Mouse (Mus musculus) c-Kit-negative CD71-positive TER-119-positive erythroid progenitor cells, embryonic 14.5 days (primary cell): ENCODE data around the gene Slco4a1.

ENCODE experiments used
- DNase-seq: peaks from one replicate; pipeline ENCODE4 v3.0.0-alpha.2; 2013; ENCODE audit warnings: low read depth, low spot score

The Slco4a1 gene

DNA sequence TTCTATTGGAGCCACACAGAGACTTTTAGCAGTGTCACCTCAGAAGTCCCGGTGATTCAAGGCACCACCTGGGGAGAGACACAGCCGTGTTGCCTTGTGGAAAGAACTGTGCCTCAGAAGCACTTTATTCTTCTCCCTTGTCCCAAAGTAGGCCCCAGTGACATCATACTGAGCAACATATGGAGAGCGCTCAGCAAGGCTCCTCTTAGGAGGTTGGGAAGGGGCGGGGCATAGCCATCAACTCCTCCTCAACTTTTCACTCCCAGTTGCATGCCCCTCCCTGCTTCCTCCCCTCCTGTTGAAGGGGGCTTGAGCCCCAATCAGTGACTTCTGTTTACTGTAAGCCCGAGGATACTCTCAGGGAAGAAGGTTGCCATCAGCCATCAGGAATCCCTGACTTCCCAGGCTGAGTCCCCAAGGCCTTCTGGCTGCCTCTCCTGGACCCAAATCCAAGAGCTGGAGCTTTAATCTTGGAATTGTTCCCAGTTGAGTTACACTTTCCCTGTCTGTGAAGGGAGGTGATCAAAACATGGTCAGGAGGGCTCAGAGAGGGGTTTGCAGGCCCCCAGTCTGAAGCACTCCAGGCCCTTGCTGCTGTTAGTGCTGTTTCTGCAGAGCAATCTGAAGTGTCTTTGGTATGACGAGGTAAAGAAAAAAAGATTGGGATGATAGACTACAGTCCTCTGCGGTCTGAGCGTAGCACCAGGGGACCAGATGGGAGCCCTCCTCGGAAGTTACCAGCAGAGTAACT, 45.3 kb downstream of the Slco4a1 start:
- DNase-seq: no peak

DNA sequence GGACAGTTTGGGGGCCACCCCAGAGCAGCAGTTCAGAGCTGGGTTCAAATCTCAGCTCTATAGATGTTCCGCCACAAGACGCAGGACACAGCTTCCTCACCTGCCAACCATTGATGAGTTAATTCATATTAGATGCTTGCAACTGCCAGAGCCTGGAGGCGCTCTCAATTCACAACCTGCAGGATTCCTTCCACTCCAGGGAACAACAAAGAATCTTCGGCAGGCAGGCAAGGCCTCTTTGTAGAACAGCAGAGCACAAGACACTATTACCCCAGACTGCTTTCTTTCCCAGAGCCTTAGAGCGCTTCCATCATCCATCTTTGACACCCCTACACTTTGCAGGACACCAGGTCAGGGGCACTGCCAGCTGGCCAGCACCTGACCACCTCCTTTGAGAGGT, 50.2 kb downstream of the Slco4a1 start:
- no peak for DNase-seq

DNA sequence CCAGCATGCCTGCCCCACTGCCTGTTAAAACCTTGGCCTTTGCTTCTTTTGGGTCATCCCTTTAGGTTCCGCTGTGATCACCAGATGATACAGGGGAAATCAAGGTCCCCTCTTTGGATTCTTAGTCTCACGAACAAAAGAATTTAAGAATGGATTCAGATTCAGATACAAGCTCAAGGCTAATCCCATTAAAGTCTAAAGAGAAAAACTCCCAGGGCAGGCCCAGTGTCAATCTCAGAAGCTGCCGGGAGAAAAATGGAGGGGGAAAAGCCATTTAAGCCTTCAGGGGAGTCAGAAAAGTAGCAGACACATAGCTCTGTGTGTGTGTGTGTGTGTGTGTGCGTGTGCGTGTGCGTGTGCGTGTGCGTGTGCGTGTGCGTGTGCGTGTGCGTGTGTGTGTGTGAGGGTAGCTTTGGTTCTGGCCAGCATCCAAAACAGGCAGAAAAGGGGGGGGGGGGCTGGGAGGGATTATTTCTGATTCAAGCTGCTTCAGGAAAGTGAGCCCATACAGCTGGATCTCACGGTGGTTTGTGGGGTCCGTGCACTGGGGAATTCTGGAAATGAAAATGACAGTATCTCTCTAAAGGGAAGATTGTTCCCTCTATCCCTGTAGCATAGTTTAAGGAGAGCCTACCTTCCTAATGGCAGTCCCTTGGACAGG, 52.5 kb downstream of the Slco4a1 start:
- no peak for DNase-seq

DNA sequence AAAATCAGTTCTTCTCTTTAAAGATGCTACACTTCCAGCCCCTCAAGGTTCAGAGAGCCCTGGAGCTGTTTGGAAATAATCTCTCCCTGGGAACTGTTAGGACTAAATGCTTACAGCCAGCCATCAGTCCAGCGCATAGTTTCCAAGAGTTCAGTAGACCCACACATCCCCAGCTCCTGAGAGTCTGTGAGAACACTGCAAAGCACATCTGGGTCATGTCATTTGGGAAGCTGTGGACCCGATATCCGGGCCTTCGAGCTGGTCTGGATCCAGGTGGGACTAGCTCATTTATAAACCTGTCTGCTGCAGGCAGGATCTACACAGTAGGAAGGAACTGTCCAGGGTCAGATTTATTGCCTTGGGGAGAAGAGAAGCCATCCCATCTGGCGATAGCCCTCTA, 54.8 kb downstream of the Slco4a1 start:
- no peak for DNase-seq

DNA sequence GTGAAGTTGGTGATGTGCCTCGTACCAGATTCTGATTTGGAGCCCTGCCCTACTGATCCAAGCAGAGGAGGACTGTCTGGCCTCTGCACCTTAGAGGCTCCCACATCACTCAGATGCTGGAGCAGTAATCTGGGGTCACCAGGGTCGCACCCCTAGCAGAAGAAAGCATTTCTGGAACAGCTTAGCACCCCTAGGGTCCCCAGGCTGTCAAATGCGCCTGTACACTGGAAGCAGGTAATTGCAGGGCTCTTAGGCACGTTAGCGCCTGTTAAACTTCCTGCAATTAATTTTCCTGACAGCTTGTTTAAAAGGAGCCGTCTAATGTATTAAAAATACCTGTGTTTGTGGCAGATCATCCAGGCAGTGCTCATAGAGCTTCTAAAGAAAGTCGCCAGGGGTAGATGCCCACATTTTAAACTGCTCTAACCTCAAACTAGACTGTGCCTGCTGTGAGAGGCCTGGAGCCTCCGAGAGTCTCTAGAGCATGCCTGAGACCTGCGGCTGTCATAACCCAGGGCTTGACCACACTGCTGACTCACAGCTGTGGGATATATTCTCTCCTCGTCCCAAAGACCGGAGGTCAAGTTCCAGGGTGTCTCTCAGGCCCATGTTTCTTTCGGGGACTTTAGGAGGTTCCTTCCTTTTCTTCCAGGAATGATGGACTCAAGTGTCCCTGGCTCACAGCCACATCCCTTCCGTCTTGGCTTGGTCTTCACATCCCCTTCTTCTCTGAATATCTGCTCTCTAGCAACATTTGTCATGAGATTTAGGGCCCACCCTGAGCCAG, 56.0 kb downstream of the Slco4a1 start:
- no peak for DNase-seq

DNA sequence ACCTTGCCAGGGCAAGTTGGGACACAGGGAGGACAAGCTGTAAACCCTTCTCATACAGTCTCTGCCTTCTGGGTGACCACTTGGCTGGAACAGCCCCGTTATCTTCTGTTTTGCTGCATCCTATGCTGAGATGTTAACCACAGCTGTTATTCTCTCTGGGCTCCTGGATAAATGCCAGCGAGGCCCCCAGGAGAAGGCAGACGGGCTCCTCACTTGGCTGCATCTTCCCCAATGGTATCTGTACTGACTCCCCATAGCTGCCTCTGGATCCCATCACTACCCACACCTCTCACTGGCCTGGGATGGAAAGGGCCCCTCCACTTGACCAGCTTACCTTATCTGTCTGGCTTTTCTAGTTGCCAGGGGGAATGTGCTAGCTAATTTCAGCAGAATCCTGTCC, 57.0 kb downstream of the Slco4a1 start:
- DNase-seq: no peak

DNA sequence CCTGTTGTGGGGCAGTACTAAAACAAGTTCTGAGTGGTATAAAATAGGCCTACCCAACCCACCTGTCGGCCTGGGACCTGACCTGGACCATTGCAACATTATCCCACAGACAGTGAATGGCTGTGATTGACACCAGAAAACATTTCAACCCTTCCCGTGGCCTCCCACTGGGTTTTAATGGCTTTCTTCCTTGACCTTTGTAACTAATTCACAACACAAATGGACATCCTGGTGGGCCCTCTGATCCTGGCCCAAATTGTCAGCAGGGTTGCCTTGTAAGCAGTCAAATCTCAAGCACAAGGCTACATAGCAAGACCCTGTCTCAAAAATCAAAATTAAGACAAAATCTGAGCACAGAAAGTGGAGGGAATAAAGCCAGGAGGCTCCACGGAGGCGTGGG, 57.8 kb downstream of the Slco4a1 start:
- no peak for DNase-seq

DNA sequence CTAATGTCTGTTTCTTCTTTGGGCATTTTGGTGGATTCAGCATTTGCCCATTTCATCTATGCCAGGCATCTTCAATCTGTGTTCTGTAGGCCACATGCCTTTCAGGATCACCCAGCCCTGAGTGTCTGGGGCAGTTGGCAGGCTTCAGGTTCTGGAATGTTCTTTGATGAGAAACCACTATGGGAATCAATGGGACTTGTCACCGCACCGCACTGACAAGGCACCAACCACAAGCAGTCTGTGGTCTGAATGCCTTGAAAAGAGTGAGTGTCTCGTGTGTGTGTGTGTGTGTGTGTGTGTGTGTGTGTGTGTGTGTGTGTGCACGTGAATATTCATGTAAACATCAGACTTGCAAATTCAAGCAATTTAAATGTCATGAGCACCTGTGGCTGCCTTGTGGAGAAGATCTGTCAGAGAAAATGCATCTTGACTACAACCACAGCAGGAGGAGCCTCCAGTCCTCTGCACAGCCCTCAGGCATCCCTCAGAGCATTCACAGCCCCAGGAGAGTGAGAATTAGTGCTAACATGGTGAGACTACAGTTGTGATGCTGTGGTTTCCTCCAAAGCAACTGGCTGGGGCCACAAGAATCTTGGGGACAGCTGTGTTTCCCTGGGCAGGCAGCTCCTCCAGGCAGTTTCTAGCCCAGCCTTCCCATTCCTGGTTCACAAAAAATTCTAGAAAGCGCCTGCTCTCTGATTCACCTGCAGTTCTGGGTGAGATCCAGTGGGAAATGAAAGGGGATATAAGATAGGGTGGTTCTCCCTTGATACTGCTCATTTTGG, 65.6 kb downstream of the Slco4a1 start:
- no peak for DNase-seq

DNA sequence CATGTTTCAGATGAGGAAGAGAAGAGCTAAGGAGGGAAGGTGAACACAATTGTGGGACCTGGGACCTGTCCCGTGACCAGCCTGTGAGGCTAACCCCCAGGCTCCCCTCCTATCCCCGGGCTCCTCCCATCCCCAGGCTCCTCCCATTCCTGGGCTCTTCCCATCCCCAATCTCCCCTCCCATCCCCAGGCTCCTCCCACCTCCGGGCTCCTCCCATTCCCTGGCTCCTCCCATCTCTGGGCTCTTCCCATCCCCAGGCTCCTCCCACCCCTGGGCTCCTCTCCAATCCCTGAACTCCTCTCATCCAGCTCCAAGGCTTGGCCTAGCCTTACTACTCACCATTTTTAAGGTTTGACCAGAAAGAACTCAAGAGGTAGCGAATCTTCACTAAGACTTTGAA, 66.8 kb downstream of the Slco4a1 start:
- no peak for DNase-seq
